Mouse (Mus musculus) A20 (cell line): ENCODE data around the gene Tbc1d9.

Source experiments
- DNase-seq: peaks from one replicate; pipeline ENCODE4 v3.0.0-alpha.2; 2011; ENCODE audit warnings: low read depth, low spot score

The Tbc1d9 gene

GRCm38 (mm10) chr8:83165235-83165930 is at the start of gene Tbc1d9:
Gene Tbc1d9 (plus strand): TSS chr8:83165352.
- no peak for DNase-seq

- DNase-seq: no peak
Observed at GRCm38 (mm10) chr8:83135086-83135485, 30.1 kb upstream of the Tbc1d9 start.

GRCm38 (mm10) chr8:83140068-83140467 is 25.1 kb upstream of the Tbc1d9 start:
- no peak for DNase-seq

- peak; percentile 73 for DNase-seq
Observed at GRCm38 (mm10) chr8:83140701-83141111, 24.4 kb upstream of the Tbc1d9 start.

- DNase-seq: peak; percentile 61
Observed at GRCm38 (mm10) chr8:83141358-83141757, 23.8 kb upstream of the Tbc1d9 start.

GRCm38 (mm10) chr8:83144601-83145000 is 20.6 kb upstream of the Tbc1d9 start:
- no peak for DNase-seq

GRCm38 (mm10) chr8:83145421-83145820 is 19.7 kb upstream of the Tbc1d9 start:
- no peak for DNase-seq

GRCm38 (mm10) chr8:83149124-83149523 is 16.0 kb upstream of the Tbc1d9 start:
- DNase-seq: no peak

GRCm38 (mm10) chr8:83152055-83152454 is 13.1 kb upstream of the Tbc1d9 start:
- DNase-seq: no peak

GRCm38 (mm10) chr8:83152470-83152869 is 12.7 kb upstream of the Tbc1d9 start:
- peak; percentile 41 for DNase-seq

- no peak for DNase-seq
Observed at GRCm38 (mm10) chr8:83155110-83155509, 10.0 kb upstream of the Tbc1d9 start.

GRCm38 (mm10) chr8:83158971-83159370 is 6.2 kb upstream of the Tbc1d9 start:
- DNase-seq: no peak

GRCm38 (mm10) chr8:83159615-83160014 is 5.5 kb upstream of the Tbc1d9 start:
- DNase-seq: no peak

GRCm38 (mm10) chr8:83160613-83161012 is 4.5 kb upstream of the Tbc1d9 start:
- no peak for DNase-seq

- DNase-seq: no peak
Observed at GRCm38 (mm10) chr8:83165931-83166867, 1.0 kb downstream of the Tbc1d9 start, which contains the start of gene Gm10645. Gene Gm10645 (minus strand): TSS chr8:83166170.

- DNase-seq: no peak
Observed at GRCm38 (mm10) chr8:83167932-83168331, 2.8 kb downstream of the Tbc1d9 start.

GRCm38 (mm10) chr8:83169127-83169526 is 4.0 kb downstream of the Tbc1d9 start:
- no peak for DNase-seq

- peak; percentile 50 for DNase-seq
Observed at GRCm38 (mm10) chr8:83169709-83170108, 4.6 kb downstream of the Tbc1d9 start.

- DNase-seq: no peak
Observed at GRCm38 (mm10) chr8:83170894-83171293, 5.7 kb downstream of the Tbc1d9 start.

GRCm38 (mm10) chr8:83175680-83176079 is 10.5 kb downstream of the Tbc1d9 start:
- no peak for DNase-seq

- DNase-seq: no peak
Observed at GRCm38 (mm10) chr8:83176785-83177184, 11.6 kb downstream of the Tbc1d9 start.
